Comparison of ENCODE assay signal across 8 mouse cellular contexts in genomic region chr2:156991470-156992319, GRCm38 (mm10). TPM values are rescaled to one million over a fixed set of nuclear protein-coding genes. Genes with fewer than 3 reads are reported as not detected.
A peak's percentile ranks its signal among the peaks of the same experiment; 100 is the strongest.
DNase-seq lines count a peak whose midpoint lies in the region; ATAC-seq lines count a peak whose summit lies in the region.

Gene Ndrg3, minus strand, starts transcription at chr2:156992056.

- no peaks in the 10 kb centered on the region for H3K27me3 ChIP-seq in heart, embryonic 14.5 days (ENCODE audit: control insufficient read depth, insufficient read depth, low read length)
- no peaks in the 10 kb centered on the region for H3K27me3 ChIP-seq in liver, embryonic 13.5 days
- H3K27me3 ChIP-seq in stomach, embryonic 16.5 days (ENCODE audit: control insufficient read depth, insufficient read depth, low read length) = no peaks in the 10 kb centered on the region

- peak within 1 kb of the TSS; percentile 76 for H3K4me2 ChIP-seq in heart, embryonic 14.5 days (ENCODE audit: low read length)
- H3K4me2 ChIP-seq in liver, embryonic 13.5 days = peak within 1 kb of the TSS; percentile 81
- peak within 1 kb of the TSS; percentile 99 for H3K4me2 ChIP-seq in stomach, embryonic 16.5 days (ENCODE audit: low read depth, low read length)

- H3K4me1 ChIP-seq in heart, embryonic 14.5 days (ENCODE audit: control insufficient read depth in 2 of 2, insufficient read depth in 2 of 2, low read length in 2 of 2) = peaks cover 2 to 24% of the 10 kb centered on the region in 2 experiments; a peak in 2 of 4 replicates
- peaks cover 47% of the 10 kb centered on the region for H3K4me1 ChIP-seq in liver, embryonic 13.5 days (replicated peaks)
- H3K4me1 ChIP-seq in stomach, embryonic 16.5 days (ENCODE audit: control insufficient read depth, insufficient read depth, low read length) = peaks cover 19% of the 10 kb centered on the region

- no peaks in the 10 kb centered on the region for H3K9me3 ChIP-seq in heart, embryonic 14.5 days (ENCODE audit: control insufficient read depth, low read length)
- no peaks in the 10 kb centered on the region for H3K9me3 ChIP-seq in liver, embryonic 13.5 days (replicated peaks)
- no peaks in the 10 kb centered on the region for H3K9me3 ChIP-seq in stomach, embryonic 16.5 days (replicated peaks; ENCODE audit: control insufficient read depth, low read length)

- H3K4me3 ChIP-seq in heart, embryonic 14.5 days (ENCODE audit: control insufficient read depth in 1 of 2, insufficient read depth in 1 of 2, low read depth in 1 of 2, low read length in 2 of 2) = peak within 1 kb of the TSS; percentile 63 to 92
- H3K4me3 ChIP-seq in liver, embryonic 13.5 days (replicated peaks) = peak within 1 kb of the TSS; percentile 94
- peak within 1 kb of the TSS; percentile 80 for H3K4me3 ChIP-seq in stomach, embryonic 16.5 days (replicated peaks; ENCODE audit: low read length)

- peak within 1 kb of the TSS; percentile 90 for H3K9ac ChIP-seq in heart, embryonic 14.5 days (ENCODE audit: low read length)
- H3K9ac ChIP-seq in liver, embryonic 13.5 days = peak within 1 kb of the TSS; percentile 96
- H3K9ac ChIP-seq in stomach, embryonic 16.5 days (ENCODE audit: low read length) = peak within 1 kb of the TSS; percentile 89

- DNase-seq in c-Kit-negative CD71-positive TER-119-positive erythroid progenitor cells, embryonic 14.5 days (ENCODE audit: low read depth, low spot score) = peak; percentile 95
- peak; percentile 97 for DNase-seq in fibroblast of lung, adult 2 months (ENCODE audit: low read depth)
- peak; percentile 99 for DNase-seq in kidney, postnatal 14 days
- peak; percentile 96 for DNase-seq in liver, embryonic 13.5 days
- DNase-seq in neural tube, embryonic 10.5 days (ENCODE audit: extremely low spot score, low spot score) = peak; percentile 95

- H3K27ac ChIP-seq in heart, embryonic 14.5 days (replicated peaks in 1 of 2; ENCODE audit: control insufficient read depth in 1 of 2, insufficient read depth in 1 of 2, low read depth in 2 of 2, low read length in 2 of 2) = peak within 1 kb of the TSS; percentile 46 to 70
- H3K27ac ChIP-seq in liver, embryonic 13.5 days = peak within 1 kb of the TSS; percentile 92
- H3K27ac ChIP-seq in stomach, embryonic 16.5 days (ENCODE audit: low read length) = 0 out of 2 replicates have a peak within 1 kb of the TSS, but pooled peaks have one; percentile 44

- under 1% methylated on average over 61 of the region's 66 CpGs for whole genome bisulfite sequencing in heart, embryonic 14.5 days
- WGBS in liver, embryonic 13.5 days (ENCODE audit: insufficient replicate concordance) = under 1% methylated on average over 66 of the region's 66 CpGs
- WGBS in stomach, embryonic 16.5 days = under 1% methylated on average over 66 of the region's 66 CpGs

- ATAC-seq in CD4-positive, CD25-positive, alpha-beta regulatory T cell, adult 4 months = peak; percentile 95
- ATAC-seq in heart, embryonic 14.5 days (ENCODE audit: insufficient number of reproducible peaks, insufficient read depth, low FRiP score, low read depth) = peak; percentile 94
- peak; percentile 93 for ATAC-seq in liver, embryonic 13.5 days (ENCODE audit: low read depth)
- ATAC-seq in stomach, embryonic 16.5 days (ENCODE audit: insufficient read depth, low FRiP score) = peak; percentile 96

- peaks cover 35% of the 10 kb centered on the region for H3K36me3 ChIP-seq in heart, embryonic 14.5 days (ENCODE audit: control insufficient read depth, insufficient read depth, low read length)
- peaks cover 34% of the 10 kb centered on the region for H3K36me3 ChIP-seq in liver, embryonic 13.5 days
- no peaks in the 10 kb centered on the region for H3K36me3 ChIP-seq in stomach, embryonic 16.5 days (ENCODE audit: control insufficient read depth, insufficient read depth, low read length)

RNA-seq across cellular contexts. Expression of gene Ndrg3, which starts in this region (rescaled TPM):
- polyA plus RNA-seq in CD4-positive, CD25-positive, alpha-beta regulatory T cell, adult 4 months (2017; shearing (Covaris generic)) = 100 to 1,000 TPM; 155 to 181 TPM
- 32.0 and 32.9 TPM in 2 replicates for polyA plus RNA-seq in heart, embryonic 14.5 days (2014; fragmentation: Nextera tagmentation; extraction: Ambion mirVana)
- polyA plus RNA-seq in liver, embryonic 13.5 days (2015; fragmentation: Nextera tagmentation; extraction: Ambion mirVana) = 41.1 and 45.2 TPM in 2 replicates
- polyA plus RNA-seq in stomach, embryonic 16.5 days (2015; fragmentation: Nextera tagmentation; extraction: Ambion mirVana) = 41.9 and 44.5 TPM in 2 replicates

Comparison
In these comparisons a context has a peak if more than half of its experiments do, and no peak if none do; other contexts are left out.
1. Peak in every context shown above with its lines: DNase-seq, ATAC-seq, H3K4me3 ChIP-seq and H3K27ac ChIP-seq.